Mouse (Mus musculus): ENCODE data around the gene Fam76a. TPM values are rescaled to one million over a fixed set of nuclear protein-coding genes. Genes with fewer than 3 reads are reported as not detected.

Fam76a gene
- polyA plus RNA-seq, 1 experiment = 40.2 TPM

DNA sequence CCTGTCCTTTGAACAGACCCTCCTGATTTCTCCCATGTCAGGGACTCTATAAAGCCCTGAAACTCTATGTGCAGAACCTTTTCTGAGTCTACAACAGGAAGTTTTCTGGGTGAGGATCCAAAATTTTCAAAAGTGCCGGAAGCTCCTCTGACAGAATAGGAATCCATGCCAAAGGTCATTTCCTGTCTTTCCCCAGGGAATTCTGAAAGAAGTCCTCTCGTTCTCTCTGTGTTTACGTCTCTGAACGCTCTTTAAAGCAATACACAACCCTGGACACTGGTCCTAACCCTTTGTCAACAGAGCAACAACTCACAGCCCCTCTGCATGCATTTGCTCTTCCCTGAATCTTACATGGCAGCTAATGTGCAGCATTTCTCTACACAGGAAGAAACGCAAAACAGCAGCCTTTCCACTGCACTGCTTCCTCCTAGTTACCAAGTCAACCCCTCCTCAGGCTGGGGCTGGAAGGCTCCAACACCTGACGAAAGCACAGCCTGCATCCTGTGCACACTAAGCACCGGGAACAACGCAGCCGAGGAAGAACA is 17.5 kb downstream of the Fam76a start:
- TF ChIP-seq CTCF (IDR thresholded peaks at IDR 0.05; ENCODE audit: extremely low read depth, insufficient read depth, low read length) (no peak), POLR2A (IDR thresholded peaks at IDR 0.05; ENCODE audit: extremely low read depth, insufficient read depth, low read length) (no peak)
- no peaks in the 10 kb centered on the region for H3K4me1 ChIP-seq (ENCODE audit: control insufficient read depth, insufficient read depth, low read length)
- H3K4me3 ChIP-seq (ENCODE audit: insufficient read depth, low read length) = no peak overlapping the region
- H3K27ac ChIP-seq (ENCODE audit: insufficient read depth, low read length) = peak overlapping the region; percentile 85

DNA sequence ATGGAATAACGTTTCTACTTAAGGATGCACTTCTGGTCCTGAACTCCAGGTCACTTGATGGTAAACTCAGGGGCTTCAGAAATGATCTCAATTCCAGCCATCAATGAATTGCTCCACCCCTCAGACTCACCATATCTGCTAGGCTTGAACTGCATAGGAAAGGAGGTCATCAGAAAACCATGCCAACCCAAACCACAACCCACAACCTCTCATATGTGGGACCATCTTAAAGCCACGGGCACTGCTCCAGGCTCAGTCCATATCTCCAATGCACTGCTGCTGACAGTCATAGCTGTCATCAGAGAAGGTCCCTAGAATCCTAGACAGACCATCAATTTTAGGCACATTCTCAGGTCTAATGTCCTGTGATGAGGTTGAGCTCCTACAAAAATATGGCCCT is 18.3 kb downstream of the Fam76a start:
- peak overlapping the region; percentile 85 for H3K27ac ChIP-seq (ENCODE audit: insufficient read depth, low read length)
- no peak overlapping the region for H3K4me3 ChIP-seq (ENCODE audit: insufficient read depth, low read length)
- TF ChIP-seq POLR2A (IDR thresholded peaks at IDR 0.05; ENCODE audit: extremely low read depth, insufficient read depth, low read length) (no peak), CTCF (IDR thresholded peaks at IDR 0.05; ENCODE audit: extremely low read depth, insufficient read depth, low read length) (no peak)
- H3K4me1 ChIP-seq (ENCODE audit: control insufficient read depth, insufficient read depth, low read length) = no peaks in the 10 kb centered on the region

DNA sequence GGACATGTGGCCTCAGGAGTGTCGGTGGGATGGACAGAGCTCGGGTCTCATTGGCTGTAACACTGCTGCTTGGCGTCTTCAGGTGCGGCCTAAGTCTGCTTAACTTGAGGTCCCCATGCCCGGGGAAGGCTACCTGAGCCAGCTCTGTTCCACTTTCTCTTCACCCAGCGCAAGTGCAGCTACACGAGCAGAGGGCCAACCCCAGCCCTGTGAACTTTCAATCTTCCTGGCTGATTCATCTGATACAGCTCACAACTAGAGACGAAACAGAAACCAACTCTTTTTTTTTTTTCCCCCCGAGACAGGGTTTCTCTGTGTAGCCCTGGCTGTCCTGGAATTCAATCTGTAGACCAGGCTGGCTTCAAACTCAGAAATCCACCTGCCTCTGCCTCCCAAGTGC is 24.2 kb downstream of the Fam76a start:
- Histone ChIP-seq H3K4me3 (ENCODE audit: insufficient read depth, low read length) (no peak overlapping the region), H3K27ac (ENCODE audit: insufficient read depth, low read length) (no peak overlapping the region), H3K4me1 (ENCODE audit: control insufficient read depth, insufficient read depth, low read length) (no peaks in the 10 kb centered on the region; the same call in 1 of the 2 replicates)
- TF ChIP-seq CTCF (IDR thresholded peaks at IDR 0.05; ENCODE audit: extremely low read depth, insufficient read depth, low read length) (no peak), POLR2A (IDR thresholded peaks at IDR 0.05; ENCODE audit: extremely low read depth, insufficient read depth, low read length) (no peak)

- TF ChIP-seq CTCF (IDR thresholded peaks at IDR 0.05; ENCODE audit: extremely low read depth, insufficient read depth, low read length) = no peak
- TF ChIP-seq POLR2A (IDR thresholded peaks at IDR 0.05; ENCODE audit: extremely low read depth, insufficient read depth, low read length) = no peak
- Histone ChIP-seq H3K4me3 (ENCODE audit: insufficient read depth, low read length) (no peak overlapping the region), H3K4me1 (ENCODE audit: control insufficient read depth, insufficient read depth, low read length) (no peaks in the 10 kb centered on the region; the same call in 1 of the 2 replicates), H3K27ac (ENCODE audit: insufficient read depth, low read length) (0 out of 2 replicates have a peak overlapping the region, but pooled peaks have one; percentile 4)
These were observed 28.0 kb downstream of the Fam76a start for GRCm38 (mm10) chr4:132894402-132894801.

GRCm38 (mm10) chr4:132884844-132885374 is 37.4 kb downstream of the Fam76a start:
- Histone ChIP-seq H3K27ac (ENCODE audit: insufficient read depth, low read length) (peak overlapping the region; percentile 7; the same call in 1 of the 2 replicates), H3K4me1 (ENCODE audit: control insufficient read depth, insufficient read depth, low read length) (peaks cover 7% of the 10 kb centered on the region), H3K4me3 (ENCODE audit: insufficient read depth, low read length) (peak overlapping the region; percentile 94)
- TF ChIP-seq CTCF (IDR thresholded peaks at IDR 0.05; ENCODE audit: extremely low read depth, insufficient read depth, low read length) (no peak), POLR2A (IDR thresholded peaks at IDR 0.05; ENCODE audit: extremely low read depth, insufficient read depth, low read length) (no peak)

- Histone ChIP-seq H3K4me3 (ENCODE audit: insufficient read depth, low read length) (peak within 1 kb of the TSS; percentile 94), H3K4me1 (ENCODE audit: control insufficient read depth, insufficient read depth, low read length) (peaks cover 7% of the 10 kb centered on the region), H3K27ac (ENCODE audit: insufficient read depth, low read length) (peak within 1 kb of the TSS; percentile 70)
- TF ChIP-seq POLR2A (IDR thresholded peaks at IDR 0.05; ENCODE audit: extremely low read depth, insufficient read depth, low read length) (peak; percentile 89), CTCF (IDR thresholded peaks at IDR 0.05; ENCODE audit: extremely low read depth, insufficient read depth, low read length) (no peak)
These were observed 38.1 kb downstream of the Fam76a start, which contains the start of gene Stx12 for GRCm38 (mm10) chr4:132884064-132884843. TSS of gene Stx12 (minus strand) at chr4:132884509.

DNA sequence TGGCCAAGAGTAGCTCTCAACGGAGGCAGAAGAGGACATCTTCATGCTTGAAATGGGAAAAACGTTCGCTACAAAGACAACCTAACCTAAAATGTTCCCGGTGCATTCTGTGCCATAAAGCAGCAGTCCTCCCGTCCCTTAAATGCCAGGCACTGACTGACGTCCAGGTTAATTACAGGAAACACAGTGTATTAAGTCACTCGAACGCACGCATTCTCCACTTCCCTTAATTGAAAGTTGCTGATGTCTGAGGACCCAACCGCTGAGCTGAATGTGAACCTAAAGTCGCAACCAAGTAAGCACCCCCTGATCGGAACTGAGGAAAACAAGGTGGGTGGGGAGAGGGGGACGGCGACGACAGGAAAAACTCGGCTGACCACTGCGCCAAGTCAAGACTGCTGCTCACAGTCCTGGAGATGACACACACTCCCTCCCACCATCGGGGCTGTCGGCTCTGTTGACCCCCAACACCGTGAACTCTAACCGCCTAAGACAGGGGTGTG is 38.7 kb downstream of the Fam76a start:
- TF ChIP-seq POLR2A (IDR thresholded peaks at IDR 0.05; ENCODE audit: extremely low read depth, insufficient read depth, low read length) (no peak), CTCF (IDR thresholded peaks at IDR 0.05; ENCODE audit: extremely low read depth, insufficient read depth, low read length) (no peak)
- peak overlapping the region; percentile 70 for H3K27ac ChIP-seq (ENCODE audit: insufficient read depth, low read length)
- H3K4me1 ChIP-seq (ENCODE audit: control insufficient read depth, insufficient read depth, low read length) = peaks cover 7% of the 10 kb centered on the region
- peak overlapping the region; percentile 94 for H3K4me3 ChIP-seq (ENCODE audit: insufficient read depth, low read length)

- Histone ChIP-seq H3K4me1 (ENCODE audit: control insufficient read depth, insufficient read depth, low read length) (peaks cover 1% of the 10 kb centered on the region), H3K27ac (ENCODE audit: insufficient read depth, low read length) (no peak overlapping the region), H3K4me3 (ENCODE audit: insufficient read depth, low read length) (no peak overlapping the region)
- TF ChIP-seq CTCF (IDR thresholded peaks at IDR 0.05; ENCODE audit: extremely low read depth, insufficient read depth, low read length) (no peak), POLR2A (IDR thresholded peaks at IDR 0.05; ENCODE audit: extremely low read depth, insufficient read depth, low read length) (no peak)
These were observed 47.8 kb downstream of the Fam76a start for GRCm38 (mm10) chr4:132874363-132875097.

All from cortical plate, adult 2 months (tissue).